8 mouse cellular contexts compared by ENCODE assay signal in the genomic region with DNA sequence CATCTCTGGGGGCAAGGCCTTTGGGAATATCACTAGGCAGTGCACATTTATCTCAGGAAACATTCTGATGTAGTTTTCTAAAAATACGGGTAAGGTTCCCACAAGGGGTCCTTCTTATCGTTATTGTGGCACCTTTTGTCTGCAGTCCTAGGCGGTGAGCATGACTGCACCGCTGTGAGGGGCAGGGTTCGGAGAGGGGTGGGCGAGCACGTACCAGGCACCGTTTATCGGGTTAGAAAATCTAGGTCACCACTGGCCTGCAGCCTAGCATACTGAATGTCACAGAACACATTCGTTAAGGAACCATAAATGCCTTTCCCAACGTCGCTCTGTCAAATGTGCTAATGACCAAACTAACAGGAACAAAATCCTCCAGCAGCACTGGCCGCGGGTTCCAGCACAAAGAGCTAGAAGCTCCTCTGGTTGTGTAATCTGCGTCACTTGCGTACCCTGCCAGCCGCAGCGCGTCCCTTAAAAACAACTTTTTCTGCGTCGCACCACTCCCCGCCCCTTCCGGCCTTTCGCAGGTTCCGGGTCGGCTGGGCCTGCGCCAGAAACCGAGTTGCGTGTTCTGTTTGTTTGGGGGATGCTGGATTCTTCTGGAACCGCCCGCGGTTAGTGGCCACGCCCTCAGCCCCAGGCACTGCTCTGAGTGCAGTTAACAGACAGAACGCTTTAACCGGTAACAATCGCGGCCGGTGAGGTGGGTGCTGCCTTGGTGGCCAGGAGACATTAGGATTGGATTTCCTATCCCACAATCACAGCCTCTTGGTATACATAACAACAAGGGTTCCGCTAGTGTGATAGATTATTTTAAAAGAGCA. TPM values are rescaled to one million over a fixed set of nuclear protein-coding genes. Genes with fewer than 3 reads are reported as not detected.
DNase-seq lines count a peak whose midpoint lies in the region; ATAC-seq lines count a peak whose summit lies in the region.

TSS of gene Lrrc61 (plus strand) at position 517 of the 824 bp plus-strand sequence.

- WGBS in hindbrain, embryonic 13.5 days: under 1% methylated on average over 39 of the region's 39 CpGs

- H3K4me2 ChIP-seq in hindbrain, embryonic 13.5 days: peak within 1 kb of the TSS; percentile 53

- H3K27me3 ChIP-seq in hindbrain, embryonic 13.5 days: peaks cover 4% of the 10 kb centered on the region; the same call in 1 of the 2 replicates

- peak; percentile 99 for DNase-seq in T-cell, adult 2 months (ENCODE audit: low spot score)
- DNase-seq in cerebellum, postnatal 36 days: peak; percentile 98 to 99
- DNase-seq in frontal cortex, postnatal 25 days (ENCODE audit: low spot score in 2 of 2): peak; percentile 94 to 97
- DNase-seq in layer of hippocampus, postnatal 14 days (ENCODE audit: low spot score in 2 of 2): peak; percentile 98
- DNase-seq in lung, postnatal 10 days: peak; percentile 100
- DNase-seq in ovary, postnatal 14 days (ENCODE audit: low spot score): peak; percentile 98
- DNase-seq in thymus, postnatal 10 days (ENCODE audit: low spot score in 2 of 2): peak; percentile 80 to 82

- peaks cover 24% of the 10 kb centered on the region for H3K4me1 ChIP-seq in hindbrain, embryonic 13.5 days (replicated peaks)

- peak within 1 kb of the TSS; percentile 45 for H3K4me3 ChIP-seq in hindbrain, embryonic 13.5 days

- H3K36me3 ChIP-seq in hindbrain, embryonic 13.5 days: peaks cover 26% of the 10 kb centered on the region

- H3K9ac ChIP-seq in hindbrain, embryonic 13.5 days: peak within 1 kb of the TSS; percentile 67

- peak within 1 kb of the TSS; percentile 93 for H3K27ac ChIP-seq in hindbrain, embryonic 13.5 days

- peak; percentile 94 for ATAC-seq in hindbrain, embryonic 13.5 days (ENCODE audit: low FRiP score)

- H3K9me3 ChIP-seq in hindbrain, embryonic 13.5 days: no peaks in the 10 kb centered on the region

RNA-seq across cellular contexts. Expression of gene Lrrc61, which starts in this region (rescaled TPM):
- polyA plus RNA-seq in hindbrain, embryonic 13.5 days (2015; fragmentation: Nextera tagmentation; extraction: Ambion mirVana): 20.8 and 22.1 TPM in 2 replicates
- 10 to 100 TPM; 29.2 to 30.2 TPM for total RNA-seq in layer of hippocampus, postnatal 14 days (2021)

Comparison
In these comparisons a context has a peak if more than half of its experiments do, and no peak if none do; other contexts are left out.
1. Peak in every context shown above with its lines: DNase-seq, ATAC-seq, H3K4me3 ChIP-seq and H3K27ac ChIP-seq.